ENCODE assay signal across 8 mouse cellular contexts in genomic region chr9:108570207-108570896, GRCm38 (mm10). TPM values are rescaled to one million over a fixed set of nuclear protein-coding genes. Genes with fewer than 3 reads are reported as not detected.
DNase-seq lines count a peak whose midpoint lies in the region; ATAC-seq and TF ChIP-seq lines count a peak whose summit lies in the region.

No protein-coding gene starts in this region.

- peaks cover 58% of the 10 kb centered on the region for H3K4me1 ChIP-seq in embryonic facial prominence, embryonic 13.5 days
- peaks cover 58% of the 10 kb centered on the region for H3K4me1 ChIP-seq in heart, embryonic 13.5 days
- peaks cover 14% of the 10 kb centered on the region for H3K4me1 ChIP-seq in kidney, postnatal 0 days (replicated peaks; ENCODE audit: insufficient read depth, low read length)
- 0 out of 2 replicates have a peak, but pooled peaks cover 4% of the 10 kb centered on the region for H3K4me1 ChIP-seq in lung, adult 2 months (ENCODE audit: control insufficient read depth, insufficient read depth, low read length)
- peaks cover 74% of the 10 kb centered on the region for H3K4me1 ChIP-seq in neural tube, embryonic 15.5 days
- H3K4me1 ChIP-seq in thymus, adult 2 months (replicated peaks; ENCODE audit: control insufficient read depth, insufficient read depth, low read length), result peaks cover 23% of the 10 kb centered on the region

- TF ChIP-seq CTCF in kidney, postnatal 0 days (IDR thresholded peaks at IDR 0.05; ENCODE audit: low read depth), result peak; percentile 80
- TF ChIP-seq CTCF in lung, adult 2 months (IDR thresholded peaks at IDR 0.05; ENCODE audit: insufficient read depth, low read length), result peak; percentile 76
- TF ChIP-seq CTCF in thymus, adult 2 months (IDR thresholded peaks at IDR 0.05; ENCODE audit: borderline replicate concordance, control insufficient read depth, extremely low read depth, insufficient read depth, low read length, poor library complexity), result peak; percentile 66; the same call in 1 of the 2 replicates

- no peak for TF ChIP-seq POLR2A in lung, adult 2 months (IDR thresholded peaks at IDR 0.05; ENCODE audit: borderline replicate concordance, extremely low read depth, low read depth, low read length)
- TF ChIP-seq POLR2A in thymus, adult 2 months (IDR thresholded peaks at IDR 0.05; ENCODE audit: control insufficient read depth, extremely low read depth, insufficient read depth, low read length, poor library complexity), result no peak

- DNase-seq in CD8-positive naive resting alpha-beta T cell, adult 2 months (ENCODE audit: low read depth in 2 of 2, low spot score in 2 of 2), result peak; percentile 78 to 87
- peak; percentile 89 for DNase-seq in adrenal gland, postnatal 10 days
- peak; percentile 91 for DNase-seq in kidney, postnatal 0 days (ENCODE audit: low spot score)
- peak; percentile 75 for DNase-seq in lung, adult 2 months
- DNase-seq in thymus, adult 2 months, result peak; percentile 90

- ATAC-seq in embryonic facial prominence, embryonic 13.5 days (ENCODE audit: insufficient number of reproducible peaks, insufficient read depth, low FRiP score, low TSS enrichment, low read depth), result no peak
- ATAC-seq in heart, embryonic 13.5 days (ENCODE audit: extremely low read depth, insufficient number of reproducible peaks, low FRiP score, low TSS enrichment), result no peak
- ATAC-seq in kidney, postnatal 0 days (replicated peaks; ENCODE audit: low FRiP score, low read depth), result no peak
- no peak for ATAC-seq in neural tube, embryonic 15.5 days (ENCODE audit: low FRiP score)

- H3K9ac ChIP-seq in embryonic facial prominence, embryonic 13.5 days, result peak overlapping the region; percentile 78
- peak overlapping the region; percentile 83 for H3K9ac ChIP-seq in heart, embryonic 13.5 days
- H3K9ac ChIP-seq in kidney, postnatal 0 days (ENCODE audit: low read depth, low read length), result peak overlapping the region; percentile 50
- H3K9ac ChIP-seq in neural tube, embryonic 15.5 days (replicated peaks), result peak overlapping the region; percentile 59

- H3K36me3 ChIP-seq in embryonic facial prominence, embryonic 13.5 days, result peaks cover 54% of the 10 kb centered on the region
- H3K36me3 ChIP-seq in heart, embryonic 13.5 days, result peaks cover 53% of the 10 kb centered on the region
- peaks cover 23% of the 10 kb centered on the region for H3K36me3 ChIP-seq in kidney, postnatal 0 days (ENCODE audit: insufficient read depth, low read length)
- H3K36me3 ChIP-seq in neural tube, embryonic 15.5 days, result peaks cover 48% of the 10 kb centered on the region
- H3K36me3 ChIP-seq in thymus, adult 2 months (ENCODE audit: control insufficient read depth, insufficient read depth, low read length), result peaks cover 12% of the 10 kb centered on the region

- H3K27ac ChIP-seq in embryonic facial prominence, embryonic 13.5 days, result peak overlapping the region; percentile 73
- H3K27ac ChIP-seq in heart, embryonic 13.5 days (replicated peaks), result peak overlapping the region; percentile 60
- peak overlapping the region; percentile 25 for H3K27ac ChIP-seq in kidney, postnatal 0 days
- peak overlapping the region; percentile 76 for H3K27ac ChIP-seq in neural tube, embryonic 15.5 days (replicated peaks)
- peak overlapping the region; percentile 14; the same call in 1 of the 2 replicates for H3K27ac ChIP-seq in thymus, adult 2 months (ENCODE audit: control insufficient read depth, insufficient read depth, low read length)

- WGBS in embryonic facial prominence, embryonic 13.5 days, result 3% methylated on average over 40 of the region's 40 CpGs
- WGBS in heart, embryonic 13.5 days, result 1% methylated on average over 40 of the region's 40 CpGs
- under 1% methylated on average over 40 of the region's 40 CpGs for WGBS in kidney, postnatal 0 days
- under 1% methylated on average over 40 of the region's 40 CpGs for WGBS in lung, adult 2 months
- 2% methylated on average over 40 of the region's 40 CpGs for WGBS in neural tube, embryonic 15.5 days
- WGBS in thymus, adult 2 months, result 1% methylated on average over 40 of the region's 40 CpGs

- no peaks in the 10 kb centered on the region for H3K9me3 ChIP-seq in embryonic facial prominence, embryonic 13.5 days
- no peaks in the 10 kb centered on the region for H3K9me3 ChIP-seq in heart, embryonic 13.5 days
- H3K9me3 ChIP-seq in kidney, postnatal 0 days (replicated peaks; ENCODE audit: low read length), result no peaks in the 10 kb centered on the region
- no peaks in the 10 kb centered on the region for H3K9me3 ChIP-seq in neural tube, embryonic 15.5 days (replicated peaks)

- peak overlapping the region; percentile 99 for H3K4me2 ChIP-seq in embryonic facial prominence, embryonic 13.5 days
- H3K4me2 ChIP-seq in heart, embryonic 13.5 days, result peak overlapping the region; percentile 98
- peak overlapping the region; percentile 86 for H3K4me2 ChIP-seq in kidney, postnatal 0 days (ENCODE audit: low read length)
- H3K4me2 ChIP-seq in neural tube, embryonic 15.5 days, result peak overlapping the region; percentile 90

- peak overlapping the region; percentile 68 for H3K4me3 ChIP-seq in embryonic facial prominence, embryonic 13.5 days
- peak overlapping the region; percentile 68 for H3K4me3 ChIP-seq in heart, embryonic 13.5 days
- H3K4me3 ChIP-seq in kidney, postnatal 0 days (replicated peaks; ENCODE audit: low read depth, low read length), result peak overlapping the region; percentile 59
- H3K4me3 ChIP-seq in lung, adult 2 months (replicated peaks; ENCODE audit: extremely low read depth, low read depth, low read length), result peak overlapping the region; percentile 49
- H3K4me3 ChIP-seq in neural tube, embryonic 15.5 days (replicated peaks), result peak overlapping the region; percentile 65
- H3K4me3 ChIP-seq in thymus, adult 2 months (ENCODE audit: control insufficient read depth, insufficient read depth, low read length), result peak overlapping the region; percentile 64

- no peaks in the 10 kb centered on the region for H3K27me3 ChIP-seq in embryonic facial prominence, embryonic 13.5 days
- H3K27me3 ChIP-seq in heart, embryonic 13.5 days (replicated peaks), result no peaks in the 10 kb centered on the region
- H3K27me3 ChIP-seq in kidney, postnatal 0 days (ENCODE audit: insufficient read depth, low read length), result no peaks in the 10 kb centered on the region
- H3K27me3 ChIP-seq in neural tube, embryonic 15.5 days (replicated peaks), result no peaks in the 10 kb centered on the region
- no peaks in the 10 kb centered on the region for H3K27me3 ChIP-seq in thymus, adult 2 months (ENCODE audit: control insufficient read depth, insufficient read depth, low read length)

RNA-seq across cellular contexts. Expression of gene Dalrd3, which starts 0.7 kb away (rescaled TPM):
- total RNA-seq in adrenal gland, postnatal 10 days (2021), result 10 to 100 TPM; 42.3 to 51.9 TPM
- polyA plus RNA-seq in embryonic facial prominence, embryonic 13.5 days (2015; fragmentation: Nextera tagmentation; extraction: Ambion mirVana), result 176 and 185 TPM in 2 replicates
- polyA plus RNA-seq in heart, embryonic 13.5 days (2015; fragmentation: Nextera tagmentation; extraction: Ambion mirVana), result 86.6 and 92.1 TPM in 2 replicates
- 102 and 114 TPM in 2 replicates for polyA plus RNA-seq in kidney, postnatal 0 days (2015; fragmentation: Nextera tagmentation; extraction: Ambion mirVana)
- 183 and 199 TPM in 2 replicates for polyA plus RNA-seq in lung, adult 2 months (2012; rRNA removed)
- polyA plus RNA-seq in neural tube, embryonic 15.5 days (2015; fragmentation: Nextera tagmentation; extraction: Ambion mirVana), result 279 and 285 TPM in 2 replicates
- polyA plus RNA-seq in thymus, adult 2 months (2012; rRNA removed), result 418 and 504 TPM in 2 replicates

RNA-seq across cellular contexts. Expression of gene Ndufaf3, which starts 3.1 kb away (rescaled TPM):
- total RNA-seq in adrenal gland, postnatal 10 days (2021), result 10 to 100 TPM; 64.1 to 68.2 TPM
- polyA plus RNA-seq in embryonic facial prominence, embryonic 13.5 days (2015; fragmentation: Nextera tagmentation; extraction: Ambion mirVana), result 42.3 and 50.4 TPM in 2 replicates
- 53.5 TPM in 2 replicates for polyA plus RNA-seq in heart, embryonic 13.5 days (2015; fragmentation: Nextera tagmentation; extraction: Ambion mirVana)
- polyA plus RNA-seq in kidney, postnatal 0 days (2015; fragmentation: Nextera tagmentation; extraction: Ambion mirVana), result 67.7 and 69.2 TPM in 2 replicates
- 45.5 and 46.3 TPM in 2 replicates for polyA plus RNA-seq in lung, adult 2 months (2012; rRNA removed)
- 75.0 and 78.2 TPM in 2 replicates for polyA plus RNA-seq in neural tube, embryonic 15.5 days (2015; fragmentation: Nextera tagmentation; extraction: Ambion mirVana)
- polyA plus RNA-seq in thymus, adult 2 months (2012; rRNA removed), result 65.5 and 74.2 TPM in 2 replicates

RNA-seq across cellular contexts. Expression of gene Wdr6, which starts 8.2 kb away (rescaled TPM):
- total RNA-seq in adrenal gland, postnatal 10 days (2021), result 100 to 1,000 TPM in 1 of 2 experiments, 10 to 100 TPM in 1; 93.8 to 126 TPM
- polyA plus RNA-seq in embryonic facial prominence, embryonic 13.5 days (2015; fragmentation: Nextera tagmentation; extraction: Ambion mirVana), result 140 and 147 TPM in 2 replicates
- 61.7 and 64.1 TPM in 2 replicates for polyA plus RNA-seq in heart, embryonic 13.5 days (2015; fragmentation: Nextera tagmentation; extraction: Ambion mirVana)
- polyA plus RNA-seq in kidney, postnatal 0 days (2015; fragmentation: Nextera tagmentation; extraction: Ambion mirVana), result 67.6 and 75.9 TPM in 2 replicates
- 58.7 and 67.6 TPM in 2 replicates for polyA plus RNA-seq in lung, adult 2 months (2012; rRNA removed)
- polyA plus RNA-seq in neural tube, embryonic 15.5 days (2015; fragmentation: Nextera tagmentation; extraction: Ambion mirVana), result 247 and 279 TPM in 2 replicates
- polyA plus RNA-seq in thymus, adult 2 months (2012; rRNA removed), result 106 and 112 TPM in 2 replicates

RNA-seq across cellular contexts. Expression of gene Impdh2, which starts 10.3 kb away (rescaled TPM):
- 10 to 100 TPM; 80.6 to 83.7 TPM for total RNA-seq in adrenal gland, postnatal 10 days (2021)
- 191 and 227 TPM in 2 replicates for polyA plus RNA-seq in embryonic facial prominence, embryonic 13.5 days (2015; fragmentation: Nextera tagmentation; extraction: Ambion mirVana)
- polyA plus RNA-seq in heart, embryonic 13.5 days (2015; fragmentation: Nextera tagmentation; extraction: Ambion mirVana), result 99.5 and 107 TPM in 2 replicates
- polyA plus RNA-seq in kidney, postnatal 0 days (2015; fragmentation: Nextera tagmentation; extraction: Ambion mirVana), result 118 and 132 TPM in 2 replicates
- polyA plus RNA-seq in lung, adult 2 months (2012; rRNA removed), result 63.3 and 66.6 TPM in 2 replicates
- 105 and 130 TPM in 2 replicates for polyA plus RNA-seq in neural tube, embryonic 15.5 days (2015; fragmentation: Nextera tagmentation; extraction: Ambion mirVana)
- 160 and 200 TPM in 2 replicates for polyA plus RNA-seq in thymus, adult 2 months (2012; rRNA removed)

RNA-seq across cellular contexts. Expression of gene P4htm, which starts 27.1 kb away (rescaled TPM):
- total RNA-seq in adrenal gland, postnatal 10 days (2021), result 1 to 10 TPM; 6.1 to 9.6 TPM
- polyA plus RNA-seq in embryonic facial prominence, embryonic 13.5 days (2015; fragmentation: Nextera tagmentation; extraction: Ambion mirVana), result 9.6 and 13.3 TPM in 2 replicates
- 19.5 and 20.0 TPM in 2 replicates for polyA plus RNA-seq in heart, embryonic 13.5 days (2015; fragmentation: Nextera tagmentation; extraction: Ambion mirVana)
- 8.3 and 8.6 TPM in 2 replicates for polyA plus RNA-seq in kidney, postnatal 0 days (2015; fragmentation: Nextera tagmentation; extraction: Ambion mirVana)
- polyA plus RNA-seq in lung, adult 2 months (2012; rRNA removed), result 19.6 and 22.4 TPM in 2 replicates
- polyA plus RNA-seq in neural tube, embryonic 15.5 days (2015; fragmentation: Nextera tagmentation; extraction: Ambion mirVana), result 36.4 and 44.2 TPM in 2 replicates
- polyA plus RNA-seq in thymus, adult 2 months (2012; rRNA removed), result 6.6 and 10.5 TPM in 2 replicates

Comparison
In these comparisons a context has a peak if more than half of its experiments do, and no peak if none do; other contexts are left out.
1. H3K27ac ChIP-seq: peak in every context shown above with its lines; median percentile 76 in neural tube, embryonic 15.5 days; 73 in embryonic facial prominence, embryonic 13.5 days; 60 in heart, embryonic 13.5 days; 25 in kidney, postnatal 0 days; 14 in thymus, adult 2 months.